Mouse (Mus musculus) layer of hippocampus, adult 9-11 months (tissue): Measurements from ENCODE around the gene Zp2.

Source experiments
- DNase-seq: peaks from one replicate; pipeline ENCODE4 v3.0.0; 2022

Zp2 gene

GRCm38 (mm10) chr7:120145191-120145590 lies at the start of gene Zp2:
Gene Zp2, minus strand, starts transcription at chr7:120145291.
- no peak for DNase-seq

- no peak for DNase-seq
Measured at GRCm38 (mm10) chr7:120192816-120193215, 47.7 kb upstream of the Zp2 start.

- DNase-seq, result peak; percentile 52
Measured at GRCm38 (mm10) chr7:120192207-120192606, 47.1 kb upstream of the Zp2 start.

- DNase-seq, result no peak
Measured at GRCm38 (mm10) chr7:120190150-120190665, 45.1 kb upstream of the Zp2 start.

GRCm38 (mm10) chr7:120189369-120190149 lies 44.5 kb upstream of the Zp2 start:
- no peak for DNase-seq

GRCm38 (mm10) chr7:120188946-120189345 lies 43.9 kb upstream of the Zp2 start:
- no peak for DNase-seq

GRCm38 (mm10) chr7:120182891-120183290 lies 37.8 kb upstream of the Zp2 start:
- DNase-seq, result no peak

- DNase-seq, result no peak
Measured at GRCm38 (mm10) chr7:120181401-120182230, 36.5 kb upstream of the Zp2 start.

- no peak for DNase-seq
Measured at GRCm38 (mm10) chr7:120180547-120180946, 35.5 kb upstream of the Zp2 start.

GRCm38 (mm10) chr7:120178935-120179334 lies 33.8 kb upstream of the Zp2 start:
- no peak for DNase-seq

GRCm38 (mm10) chr7:120177611-120178010 lies 32.5 kb upstream of the Zp2 start:
- no peak for DNase-seq

GRCm38 (mm10) chr7:120174723-120175504 lies 29.8 kb upstream of the Zp2 start:
- DNase-seq, result peak; percentile 44

GRCm38 (mm10) chr7:120173603-120174244 lies 28.6 kb upstream of the Zp2 start, which contains the start of gene Anks4b:
Gene Anks4b, plus strand, starts transcription at chr7:120173858.
- no peak for DNase-seq

GRCm38 (mm10) chr7:120172188-120172700 lies 27.2 kb upstream of the Zp2 start:
- DNase-seq, result no peak

GRCm38 (mm10) chr7:120163581-120164251 lies 18.6 kb upstream of the Zp2 start:
- DNase-seq, result no peak

- DNase-seq, result no peak
Measured at GRCm38 (mm10) chr7:120158121-120158613, 13.1 kb upstream of the Zp2 start.

- no peak for DNase-seq
Measured at GRCm38 (mm10) chr7:120157575-120158061, 12.5 kb upstream of the Zp2 start.

GRCm38 (mm10) chr7:120156841-120157409 lies 11.8 kb upstream of the Zp2 start:
- DNase-seq, result peak; percentile 18

- no peak for DNase-seq
Measured at GRCm38 (mm10) chr7:120150898-120151297, 5.8 kb upstream of the Zp2 start.

- peak; percentile 38 for DNase-seq
Measured at GRCm38 (mm10) chr7:120150257-120150656, 5.2 kb upstream of the Zp2 start.

- DNase-seq, result no peak
Measured at GRCm38 (mm10) chr7:120142743-120143142, 2.3 kb downstream of the Zp2 start.
